Mouse (Mus musculus) limb, embryonic 15.5 days (tissue): ENCODE results near the gene 6820408C15Rik. TPM values are rescaled to one million over a fixed set of nuclear protein-coding genes. Genes with fewer than 3 reads are reported as not detected.
"Not testable (repeated sequence)": the region's sequence is repeated elsewhere in the genome, so short reads cannot be mapped to it uniquely, and the experiment has no call there.

Source experiments
- ATAC-seq: fragments of 200-750 bp; cut with Nextera tagmentation; 2 replicates; pipeline ENCODE4 v1.8.0; 2017; ENCODE audit warnings: low read depth, moderate TSS enrichment; ENCODE audit not compliant: insufficient number of reproducible peaks, low FRiP score, low TSS enrichment
- H3K27ac ChIP-seq: fragments of 300-500 bp; sonication (generic); 2 replicates; pipeline ENCODE4 v1.5.1; 2015; ENCODE audit warnings: moderate library complexity, mild to moderate bottlenecking, inconsistent platforms
- H3K27me3 ChIP-seq: fragments of 300-500 bp; sonication (generic); 2 replicates; pipeline ENCODE4 v1.6.1; 2015; ENCODE audit warnings: inconsistent platforms
- H3K36me3 ChIP-seq: fragments of 300-500 bp; sonication (generic); 2 replicates; pipeline ENCODE4 v1.6.1; 2015; ENCODE audit warnings: inconsistent platforms
- H3K4me1 ChIP-seq: fragments of 300-500 bp; sonication (generic); 2 replicates; pipeline ENCODE4 v1.6.1; 2015; ENCODE audit warnings: inconsistent platforms
- H3K4me2 ChIP-seq: fragments of 300-500 bp; sonication (generic); 2 replicates; pipeline ENCODE4 v1.6.1; 2015; ENCODE audit warnings: mild to moderate bottlenecking, inconsistent platforms
- H3K4me3 ChIP-seq: fragments of 300-500 bp; sonication (generic); 2 replicates; pipeline ENCODE4 v1.5.1; 2015; ENCODE audit warnings: mild to moderate bottlenecking, inconsistent platforms
- H3K9ac ChIP-seq: fragments of 300-500 bp; sonication (generic); 2 replicates; pipeline ENCODE4 v1.6.1; 2015; ENCODE audit warnings: inconsistent platforms
- H3K9me3 ChIP-seq: fragments of 300-500 bp; sonication (generic); 2 replicates; pipeline ENCODE4 v1.6.1; 2016; ENCODE audit warnings: inconsistent platforms
- WGBS: fragments of 180-500 bp; shearing (Covaris S2); methylation state at CpG from one replicate; pipeline ENCODE4 v1.1.7; 2015; 5-methylcytosine and 5-hydroxymethylcytosine counted together
- polyA plus RNA-seq: library from polyadenylated mRNA; unstranded; fragments of >200 nt; fragmentation: Nextera tagmentation; extraction: Ambion mirVana; gene quantifications from 2 replicates; pipeline ENCODE4 v1.2.1, GENCODE M21; 2015

The 6820408C15Rik gene
- polyA plus RNA-seq, 1 experiment from 2014 or later = not detected

- 8% methylated on average over 15 of the region's 15 CpGs for WGBS
- peak overlapping the region; percentile 80 for H3K4me3 ChIP-seq
- peak overlapping the region; percentile 90 for H3K9ac ChIP-seq
- peaks cover 47% of the 10 kb centered on the region for H3K4me1 ChIP-seq
- ATAC-seq = no peak
- no peaks in the 10 kb centered on the region for H3K9me3 ChIP-seq
- H3K4me2 ChIP-seq = peak overlapping the region; percentile 84
- H3K27ac ChIP-seq = peak overlapping the region; percentile 96
- no peaks in the 10 kb centered on the region for H3K36me3 ChIP-seq
- no peaks in the 10 kb centered on the region for H3K27me3 ChIP-seq
Measured at GRCm38 (mm10) chr2:152412526-152413157, 2.7 kb upstream of the 6820408C15Rik start.

GRCm38 (mm10) chr2:152413158-152413764 lies 2.1 kb upstream of the 6820408C15Rik start:
- no peak for ATAC-seq
- H3K4me2 ChIP-seq = peak overlapping the region; percentile 84
- peak overlapping the region; percentile 96 for H3K27ac ChIP-seq
- H3K36me3 ChIP-seq = no peaks in the 10 kb centered on the region
- peaks cover 47% of the 10 kb centered on the region for H3K4me1 ChIP-seq
- WGBS = 3% methylated on average over 21 of the region's 21 CpGs
- no peaks in the 10 kb centered on the region for H3K27me3 ChIP-seq
- H3K9me3 ChIP-seq = no peaks in the 10 kb centered on the region
- H3K4me3 ChIP-seq = peak overlapping the region; percentile 80
- peak overlapping the region; percentile 90 for H3K9ac ChIP-seq

GRCm38 (mm10) chr2:152413765-152414584 lies 1.4 kb upstream of the 6820408C15Rik start:
- Histone ChIP-seq H3K9ac (peak overlapping the region; percentile 90), H3K4me2 (peak overlapping the region; percentile 84), H3K36me3 (no peaks in the 10 kb centered on the region), H3K4me1 (peaks cover 47% of the 10 kb centered on the region), H3K27me3 (no peaks in the 10 kb centered on the region), H3K27ac (peak overlapping the region; percentile 96), H3K4me3 (peak overlapping the region; percentile 80), H3K9me3 (no peaks in the 10 kb centered on the region)
- ATAC-seq = no peak
- WGBS = under 1% methylated on average over 86 of the region's 86 CpGs

GRCm38 (mm10) chr2:152414591-152415165 lies 709 bp upstream of the 6820408C15Rik start, which contains the start of gene Zcchc3:
Gene Zcchc3, minus strand, starts transcription at chr2:152415027.
- Histone ChIP-seq H3K9ac (peak within 1 kb of the TSS; percentile 90), H3K27me3 (no peaks in the 10 kb centered on the region), H3K4me2 (peak within 1 kb of the TSS; percentile 84), H3K27ac (peak within 1 kb of the TSS; percentile 96), H3K36me3 (no peaks in the 10 kb centered on the region), H3K4me1 (peaks cover 43% of the 10 kb centered on the region), H3K4me3 (peak within 1 kb of the TSS; percentile 80), H3K9me3 (no peaks in the 10 kb centered on the region)
- WGBS = under 1% methylated on average over 47 of the region's 65 CpGs
- ATAC-seq = peak; percentile 89

GRCm38 (mm10) chr2:152415786-152416185 lies 399 bp downstream of the 6820408C15Rik start:
- no peak for ATAC-seq

GRCm38 (mm10) chr2:152427493-152427892 lies 12.1 kb downstream of the 6820408C15Rik start:
- H3K4me3 ChIP-seq = no peak overlapping the region
- no peak overlapping the region for H3K27ac ChIP-seq
- no peak overlapping the region for H3K9ac ChIP-seq

More at GRCm38 (mm10) chr2:152415786-152416185, 399 bp downstream of the 6820408C15Rik start:
- peak overlapping the region; percentile 96 for H3K27ac ChIP-seq
- H3K4me1 ChIP-seq = peaks cover 32% of the 10 kb centered on the region
- no peaks in the 10 kb centered on the region for H3K36me3 ChIP-seq
- H3K4me3 ChIP-seq = peak overlapping the region; percentile 80; the same call in 1 of the 2 replicates
- H3K9ac ChIP-seq = no peak overlapping the region
- H3K27me3 ChIP-seq = no peaks in the 10 kb centered on the region
- H3K9me3 ChIP-seq = no peaks in the 10 kb centered on the region
- H3K4me2 ChIP-seq = peak overlapping the region; percentile 84; the same call in 1 of the 2 replicates
- 91% methylated on average over 3 of the region's 3 CpGs for WGBS

GRCm38 (mm10) chr2:152428481-152428880 lies 13.1 kb downstream of the 6820408C15Rik start:
- H3K9me3 ChIP-seq, H3K4me3 ChIP-seq, H3K4me2 ChIP-seq, H3K36me3 ChIP-seq, ATAC-seq, H3K27me3 ChIP-seq, H3K9ac ChIP-seq, H3K27ac ChIP-seq, H3K4me1 ChIP-seq: not testable (repeated sequence)
- 84% methylated on average over 2 of the region's 2 CpGs for WGBS

More at GRCm38 (mm10) chr2:152427493-152427892, 12.1 kb downstream of the 6820408C15Rik start:
- Histone ChIP-seq H3K27me3 (no peaks in the 10 kb centered on the region), H3K36me3 (no peaks in the 10 kb centered on the region), H3K4me2 (peak overlapping the region; percentile 30; the same call in 1 of the 2 replicates), H3K9me3 (no peaks in the 10 kb centered on the region), H3K4me1 (peaks cover 8% of the 10 kb centered on the region; the same call in 1 of the 2 replicates)
- WGBS = 7% methylated on average over 12 of the region's 12 CpGs
- no peak for ATAC-seq

- H3K9me3 ChIP-seq = no peaks in the 10 kb centered on the region
- H3K4me3 ChIP-seq = no peak overlapping the region
- WGBS = 76% methylated on average over 7 of the region's 7 CpGs
- no peak overlapping the region for H3K9ac ChIP-seq
- no peak for ATAC-seq
- no peak overlapping the region for H3K4me2 ChIP-seq
- H3K4me1 ChIP-seq = peaks cover 5% of the 10 kb centered on the region
- H3K27me3 ChIP-seq = no peaks in the 10 kb centered on the region
- no peak overlapping the region for H3K27ac ChIP-seq
- H3K36me3 ChIP-seq = no peaks in the 10 kb centered on the region
Measured at GRCm38 (mm10) chr2:152436405-152436901, 21.1 kb downstream of the 6820408C15Rik start.

GRCm38 (mm10) chr2:152436983-152437860 lies 21.8 kb downstream of the 6820408C15Rik start:
- no peaks in the 10 kb centered on the region for H3K9me3 ChIP-seq
- H3K4me1 ChIP-seq = peaks cover 5% of the 10 kb centered on the region
- H3K4me2 ChIP-seq = peak overlapping the region; percentile 67
- WGBS = 4% methylated on average over 23 of the region's 23 CpGs
- peak overlapping the region; percentile 34 for H3K4me3 ChIP-seq
- H3K27ac ChIP-seq = no peak overlapping the region
- H3K9ac ChIP-seq = 0 out of 2 replicates have a peak overlapping the region, but pooled peaks have one; percentile 31
- ATAC-seq = peak; percentile 62
- H3K36me3 ChIP-seq = no peaks in the 10 kb centered on the region
- no peaks in the 10 kb centered on the region for H3K27me3 ChIP-seq

- Histone ChIP-seq H3K4me2 (no peak overlapping the region), H3K4me3 (no peak overlapping the region), H3K9ac (no peak overlapping the region), H3K27ac (no peak overlapping the region), H3K9me3 (no peaks in the 10 kb centered on the region), H3K36me3 (no peaks in the 10 kb centered on the region), H3K4me1 (peaks cover 5% of the 10 kb centered on the region), H3K27me3 (no peaks in the 10 kb centered on the region)
- WGBS = 55% methylated on average over 1 of the region's 1 CpGs
- ATAC-seq = no peak
Measured at GRCm38 (mm10) chr2:152438963-152439362, 23.6 kb downstream of the 6820408C15Rik start.
